Mouse (Mus musculus): ENCODE measurements around the gene Aldoart2.
"Not testable (repeated sequence)": the region's sequence is repeated elsewhere in the genome, so short reads cannot be mapped to it uniquely, and the experiment has no call there.

Gene Aldoart2

GRCm38 (mm10) chr12:55565206-55565605 lies at the start of gene Aldoart2:
Gene Aldoart2, plus strand, starts transcription at chr12:55565239.
- DNase-seq (ENCODE audit: low read depth, low spot score): no peak

- peak; percentile 58 for DNase-seq (ENCODE audit: low read depth, low spot score)
These were observed 46.8 kb upstream of the Aldoart2 start for GRCm38 (mm10) chr12:55518061-55518738.

- DNase-seq (ENCODE audit: low read depth, low spot score): no peak
These were observed 37.9 kb upstream of the Aldoart2 start for GRCm38 (mm10) chr12:55526983-55527752.

GRCm38 (mm10) chr12:55536537-55537135 lies 28.4 kb upstream of the Aldoart2 start:
- no peak for DNase-seq (ENCODE audit: low read depth, low spot score)

- DNase-seq (ENCODE audit: low read depth, low spot score): no peak
These were observed 27.3 kb upstream of the Aldoart2 start for GRCm38 (mm10) chr12:55537742-55538141.

GRCm38 (mm10) chr12:55538328-55538971 lies 26.6 kb upstream of the Aldoart2 start:
- DNase-seq (ENCODE audit: low read depth, low spot score): no peak

GRCm38 (mm10) chr12:55539157-55539556 lies 25.9 kb upstream of the Aldoart2 start:
- no peak for DNase-seq (ENCODE audit: low read depth, low spot score)

- DNase-seq (ENCODE audit: low read depth, low spot score): not testable (repeated sequence)
These were observed 10.1 kb upstream of the Aldoart2 start for GRCm38 (mm10) chr12:55554901-55555300.

GRCm38 (mm10) chr12:55557866-55558265 lies 7.2 kb upstream of the Aldoart2 start:
- no peak for DNase-seq (ENCODE audit: low read depth, low spot score)

GRCm38 (mm10) chr12:55559184-55559855 lies 5.7 kb upstream of the Aldoart2 start:
- no peak for DNase-seq (ENCODE audit: low read depth, low spot score)

- DNase-seq (ENCODE audit: low read depth, low spot score): no peak
These were observed 4.9 kb upstream of the Aldoart2 start for GRCm38 (mm10) chr12:55560025-55560690.

- DNase-seq (ENCODE audit: low read depth, low spot score): peak; percentile 23
These were observed 1.3 kb upstream of the Aldoart2 start for GRCm38 (mm10) chr12:55563742-55564141.

GRCm38 (mm10) chr12:55564187-55564963 lies 664 bp upstream of the Aldoart2 start:
- no peak for DNase-seq (ENCODE audit: low read depth, low spot score)

GRCm38 (mm10) chr12:55565867-55566266 lies 828 bp downstream of the Aldoart2 start:
- DNase-seq (ENCODE audit: low read depth, low spot score): no peak

- DNase-seq (ENCODE audit: low read depth, low spot score): no peak
These were observed 1.8 kb downstream of the Aldoart2 start for GRCm38 (mm10) chr12:55566837-55567236.

GRCm38 (mm10) chr12:55568466-55568865 lies 3.4 kb downstream of the Aldoart2 start:
- DNase-seq (ENCODE audit: low read depth, low spot score): no peak

- no peak for DNase-seq (ENCODE audit: low read depth, low spot score)
These were observed 4.6 kb downstream of the Aldoart2 start for GRCm38 (mm10) chr12:55569676-55570075.

- no peak for DNase-seq (ENCODE audit: low read depth, low spot score)
These were observed 5.6 kb downstream of the Aldoart2 start for GRCm38 (mm10) chr12:55570646-55571045.

- no peak for DNase-seq (ENCODE audit: low read depth, low spot score)
These were observed 6.1 kb downstream of the Aldoart2 start for GRCm38 (mm10) chr12:55571181-55571580.

- no peak for DNase-seq (ENCODE audit: low read depth, low spot score)
These were observed 6.6 kb downstream of the Aldoart2 start for GRCm38 (mm10) chr12:55571661-55572060.

Data from 3T3-L1 (cell line).